Mouse (Mus musculus): ENCODE data around the gene Bbof1. TPM values are rescaled to one million over a fixed set of nuclear protein-coding genes. Genes with fewer than 3 reads are reported as not detected.
A peak's percentile ranks its signal among the peaks of the same experiment; 100 is the strongest.

Bbof1 gene
- polyA plus RNA-seq, 1 experiment from 2014 or later, result 0.31 TPM

- Histone ChIP-seq H3K4me2 (ENCODE audit: low read depth, low read length) (no peak overlapping the region), H3K4me3 (ENCODE audit: low read depth, low read length) (no peak overlapping the region), H3K27ac (ENCODE audit: low read length) (no peak overlapping the region), H3K36me3 (ENCODE audit: control insufficient read depth, insufficient read depth) (peaks cover 3% of the 10 kb centered on the region; the same call in 1 of the 2 replicates), H3K27me3 (ENCODE audit: control insufficient read depth, insufficient read depth, low read depth, low read length) (no peaks in the 10 kb centered on the region), H3K9me3 (replicated peaks; ENCODE audit: control insufficient read depth, low read length) (no peaks in the 10 kb centered on the region), H3K4me1 (ENCODE audit: control insufficient read depth, low read depth, low read length) (peaks cover 2% of the 10 kb centered on the region; the same call in 1 of the 2 replicates), H3K9ac (ENCODE audit: low read depth, low read length) (no peak overlapping the region)
- 76% methylated on average over 4 of the region's 4 CpGs for WGBS (ENCODE audit: insufficient replicate concordance)
- ATAC-seq (ENCODE audit: low read depth), result no peak
These were observed 26.5 kb upstream of the Bbof1 start for GRCm38 (mm10) chr12:84382369-84382768.

- peak; percentile 83 for ATAC-seq (ENCODE audit: low read depth)
- no peak overlapping the region for H3K9ac ChIP-seq (ENCODE audit: low read depth, low read length)
- peaks cover 3% of the 10 kb centered on the region; the same call in 1 of the 2 replicates for H3K36me3 ChIP-seq (ENCODE audit: control insufficient read depth, insufficient read depth)
- H3K4me1 ChIP-seq (ENCODE audit: control insufficient read depth, low read depth, low read length), result peaks cover 11% of the 10 kb centered on the region
- H3K27ac ChIP-seq (ENCODE audit: low read length), result peak overlapping the region; percentile 28
- no peaks in the 10 kb centered on the region for H3K27me3 ChIP-seq (ENCODE audit: control insufficient read depth, insufficient read depth, low read depth, low read length)
- H3K4me2 ChIP-seq (ENCODE audit: low read depth, low read length), result no peak overlapping the region
- WGBS (ENCODE audit: insufficient replicate concordance), result 54% methylated on average over 5 of the region's 5 CpGs
- no peak overlapping the region for H3K4me3 ChIP-seq (ENCODE audit: low read depth, low read length)
- H3K9me3 ChIP-seq (replicated peaks; ENCODE audit: control insufficient read depth, low read length), result no peaks in the 10 kb centered on the region
These were observed 24.2 kb upstream of the Bbof1 start for GRCm38 (mm10) chr12:84384644-84385081.

GRCm38 (mm10) chr12:84385408-84385807, 23.5 kb upstream of the Bbof1 start:
- Histone ChIP-seq H3K9ac (ENCODE audit: low read depth, low read length) (no peak overlapping the region), H3K9me3 (replicated peaks; ENCODE audit: control insufficient read depth, low read length) (no peaks in the 10 kb centered on the region), H3K36me3 (ENCODE audit: control insufficient read depth, insufficient read depth) (peaks cover 3% of the 10 kb centered on the region; the same call in 1 of the 2 replicates), H3K27ac (ENCODE audit: low read length) (peak overlapping the region; percentile 33; the same call in 1 of the 2 replicates), H3K4me3 (ENCODE audit: low read depth, low read length) (no peak overlapping the region), H3K27me3 (ENCODE audit: control insufficient read depth, insufficient read depth, low read depth, low read length) (no peaks in the 10 kb centered on the region), H3K4me2 (ENCODE audit: low read depth, low read length) (no peak overlapping the region), H3K4me1 (ENCODE audit: control insufficient read depth, low read depth, low read length) (peaks cover 11% of the 10 kb centered on the region)
- no peak for ATAC-seq (ENCODE audit: low read depth)
- WGBS (ENCODE audit: insufficient replicate concordance), result 79% methylated on average over 4 of the region's 4 CpGs

GRCm38 (mm10) chr12:84388097-84388496, 20.8 kb upstream of the Bbof1 start:
- no peak for ATAC-seq (ENCODE audit: low read depth)
- no peaks in the 10 kb centered on the region for H3K27me3 ChIP-seq (ENCODE audit: control insufficient read depth, insufficient read depth, low read depth, low read length)
- no peak overlapping the region for H3K27ac ChIP-seq (ENCODE audit: low read length)
- H3K9me3 ChIP-seq (replicated peaks; ENCODE audit: control insufficient read depth, low read length), result no peaks in the 10 kb centered on the region
- peaks cover 11% of the 10 kb centered on the region for H3K4me1 ChIP-seq (ENCODE audit: control insufficient read depth, low read depth, low read length)
- no peak overlapping the region for H3K4me3 ChIP-seq (ENCODE audit: low read depth, low read length)
- no peaks in the 10 kb centered on the region; the same call in 1 of the 2 replicates for H3K36me3 ChIP-seq (ENCODE audit: control insufficient read depth, insufficient read depth)
- no peak overlapping the region for H3K9ac ChIP-seq (ENCODE audit: low read depth, low read length)
- 84% methylated on average over 8 of the region's 8 CpGs for WGBS (ENCODE audit: insufficient replicate concordance)
- no peak overlapping the region for H3K4me2 ChIP-seq (ENCODE audit: low read depth, low read length)

GRCm38 (mm10) chr12:84388774-84389400, 20.0 kb upstream of the Bbof1 start:
- Histone ChIP-seq H3K4me1 (ENCODE audit: control insufficient read depth, low read depth, low read length) (peaks cover 11% of the 10 kb centered on the region), H3K4me3 (ENCODE audit: low read depth, low read length) (no peak overlapping the region), H3K4me2 (ENCODE audit: low read depth, low read length) (no peak overlapping the region), H3K36me3 (ENCODE audit: control insufficient read depth, insufficient read depth) (no peaks in the 10 kb centered on the region; the same call in 1 of the 2 replicates), H3K9ac (ENCODE audit: low read depth, low read length) (no peak overlapping the region), H3K9me3 (replicated peaks; ENCODE audit: control insufficient read depth, low read length) (no peaks in the 10 kb centered on the region), H3K27me3 (ENCODE audit: control insufficient read depth, insufficient read depth, low read depth, low read length) (no peaks in the 10 kb centered on the region), H3K27ac (ENCODE audit: low read length) (no peak overlapping the region)
- ATAC-seq (ENCODE audit: low read depth), result no peak
- WGBS (ENCODE audit: insufficient replicate concordance), result 23% methylated on average over 14 of the region's 14 CpGs

GRCm38 (mm10) chr12:84390336-84390735, 18.5 kb upstream of the Bbof1 start:
- Histone ChIP-seq H3K27ac (ENCODE audit: low read length) (no peak overlapping the region), H3K36me3 (ENCODE audit: control insufficient read depth, insufficient read depth) (no peaks in the 10 kb centered on the region; the same call in 1 of the 2 replicates), H3K9me3 (replicated peaks; ENCODE audit: control insufficient read depth, low read length) (no peaks in the 10 kb centered on the region), H3K9ac (ENCODE audit: low read depth, low read length) (no peak overlapping the region), H3K27me3 (ENCODE audit: control insufficient read depth, insufficient read depth, low read depth, low read length) (no peaks in the 10 kb centered on the region), H3K4me3 (ENCODE audit: low read depth, low read length) (no peak overlapping the region), H3K4me1 (ENCODE audit: control insufficient read depth, low read depth, low read length) (peaks cover 10% of the 10 kb centered on the region), H3K4me2 (ENCODE audit: low read depth, low read length) (no peak overlapping the region)
- ATAC-seq (ENCODE audit: low read depth), result no peak
- 79% methylated on average over 6 of the region's 6 CpGs for WGBS (ENCODE audit: insufficient replicate concordance)

GRCm38 (mm10) chr12:84392681-84393080, 16.2 kb upstream of the Bbof1 start:
- WGBS (ENCODE audit: insufficient replicate concordance), result 80% methylated on average over 4 of the region's 4 CpGs
- no peaks in the 10 kb centered on the region; the same call in 1 of the 2 replicates for H3K36me3 ChIP-seq (ENCODE audit: control insufficient read depth, insufficient read depth)
- no peak overlapping the region for H3K4me3 ChIP-seq (ENCODE audit: low read depth, low read length)
- H3K27ac ChIP-seq (ENCODE audit: low read length), result no peak overlapping the region
- no peaks in the 10 kb centered on the region for H3K9me3 ChIP-seq (replicated peaks; ENCODE audit: control insufficient read depth, low read length)
- H3K4me1 ChIP-seq (ENCODE audit: control insufficient read depth, low read depth, low read length), result peaks cover 9% of the 10 kb centered on the region
- H3K27me3 ChIP-seq (ENCODE audit: control insufficient read depth, insufficient read depth, low read depth, low read length), result no peaks in the 10 kb centered on the region
- H3K4me2 ChIP-seq (ENCODE audit: low read depth, low read length), result no peak overlapping the region
- ATAC-seq (ENCODE audit: low read depth), result no peak
- no peak overlapping the region for H3K9ac ChIP-seq (ENCODE audit: low read depth, low read length)

- Histone ChIP-seq H3K9me3 (replicated peaks; ENCODE audit: control insufficient read depth, low read length) (no peaks in the 10 kb centered on the region), H3K4me2 (ENCODE audit: low read depth, low read length) (no peak overlapping the region), H3K9ac (ENCODE audit: low read depth, low read length) (no peak overlapping the region), H3K4me3 (ENCODE audit: low read depth, low read length) (no peak overlapping the region), H3K27ac (ENCODE audit: low read length) (no peak overlapping the region), H3K36me3 (ENCODE audit: control insufficient read depth, insufficient read depth) (no peaks in the 10 kb centered on the region; the same call in 1 of the 2 replicates), H3K4me1 (ENCODE audit: control insufficient read depth, low read depth, low read length) (peaks cover 3% of the 10 kb centered on the region), H3K27me3 (ENCODE audit: control insufficient read depth, insufficient read depth, low read depth, low read length) (no peaks in the 10 kb centered on the region)
- no peak for ATAC-seq (ENCODE audit: low read depth)
- WGBS (ENCODE audit: insufficient replicate concordance), result 73% methylated on average over 5 of the region's 5 CpGs
These were observed 15.0 kb upstream of the Bbof1 start for GRCm38 (mm10) chr12:84393847-84394246.

- no peaks in the 10 kb centered on the region for H3K27me3 ChIP-seq (ENCODE audit: control insufficient read depth, insufficient read depth, low read depth, low read length)
- no peak overlapping the region for H3K4me2 ChIP-seq (ENCODE audit: low read depth, low read length)
- ATAC-seq (ENCODE audit: low read depth), result peak; percentile 75
- peaks cover 6% of the 10 kb centered on the region for H3K4me1 ChIP-seq (ENCODE audit: control insufficient read depth, low read depth, low read length)
- WGBS (ENCODE audit: insufficient replicate concordance), result 67% methylated on average over 14 of the region's 14 CpGs
- H3K9me3 ChIP-seq (replicated peaks; ENCODE audit: control insufficient read depth, low read length), result no peaks in the 10 kb centered on the region
- no peak overlapping the region for H3K9ac ChIP-seq (ENCODE audit: low read depth, low read length)
- H3K4me3 ChIP-seq (ENCODE audit: low read depth, low read length), result no peak overlapping the region
- H3K27ac ChIP-seq (ENCODE audit: low read length), result peak overlapping the region; percentile 8; the same call in 1 of the 2 replicates
- no peaks in the 10 kb centered on the region for H3K36me3 ChIP-seq (ENCODE audit: control insufficient read depth, insufficient read depth)
These were observed 11.8 kb upstream of the Bbof1 start for GRCm38 (mm10) chr12:84396947-84397679.

All from liver, embryonic 16.5 days (tissue).